Mouse (Mus musculus): ENCODE data around the gene Naxe. TPM values are rescaled to one million over a fixed set of nuclear protein-coding genes. Genes with fewer than 3 reads are reported as not detected.

The Naxe gene
- polyA plus RNA-seq, 1 experiment from 2014 or later = 157 TPM

Other genes with a start within 250 kb of the Naxe start
- gene Pear1, start 234.2 kb downstream of the Naxe start, polyA plus RNA-seq (2014; fragmentation: Nextera tagmentation; extraction: Ambion mirVana) = 3.6 and 9.1 TPM in 2 replicates
- gene Sh2d2a, start 211.7 kb downstream of the Naxe start, polyA plus RNA-seq (2014; fragmentation: Nextera tagmentation; extraction: Ambion mirVana) = not detected in 2 replicates
- gene Prcc, start 172.9 kb downstream of the Naxe start, polyA plus RNA-seq (2014; fragmentation: Nextera tagmentation; extraction: Ambion mirVana) = 16.0 and 16.9 TPM in 2 replicates
- gene Hdgf, start 152.2 kb downstream of the Naxe start, polyA plus RNA-seq (2014; fragmentation: Nextera tagmentation; extraction: Ambion mirVana) = 128 and 151 TPM in 2 replicates
- 53.5 and 58.9 TPM in 2 replicates for gene Mrpl24, start 139.0 kb downstream of the Naxe start, polyA plus RNA-seq (2014; fragmentation: Nextera tagmentation; extraction: Ambion mirVana)
- gene Isg20l2, start 128.2 kb downstream of the Naxe start, polyA plus RNA-seq (2014; fragmentation: Nextera tagmentation; extraction: Ambion mirVana) = 16.1 and 23.1 TPM in 2 replicates
- gene Rrnad1, start 127.8 kb downstream of the Naxe start, polyA plus RNA-seq (2014; fragmentation: Nextera tagmentation; extraction: Ambion mirVana) = 19.7 and 20.6 TPM in 2 replicates
- 45.5 and 103 TPM in 2 replicates for gene Crabp2, start 109.8 kb downstream of the Naxe start, polyA plus RNA-seq (2014; fragmentation: Nextera tagmentation; extraction: Ambion mirVana)
- gene Nes, start 87.4 kb downstream of the Naxe start, polyA plus RNA-seq (2014; fragmentation: Nextera tagmentation; extraction: Ambion mirVana) = 11.1 and 16.7 TPM in 2 replicates
- 79.5 and 107 TPM in 2 replicates for gene Bcan, start 58.3 kb downstream of the Naxe start, polyA plus RNA-seq (2014; fragmentation: Nextera tagmentation; extraction: Ambion mirVana)
- gene Hapln2, start 30.9 kb downstream of the Naxe start, polyA plus RNA-seq (2014; fragmentation: Nextera tagmentation; extraction: Ambion mirVana) = 0.39 and 0.76 TPM in 2 replicates
- 31.2 and 36.5 TPM in 2 replicates for gene Gpatch4, start 15.4 kb downstream of the Naxe start, polyA plus RNA-seq (2014; fragmentation: Nextera tagmentation; extraction: Ambion mirVana)
- not detected in 2 replicates for gene Ttc24, start 19.8 kb upstream of the Naxe start, polyA plus RNA-seq (2014; fragmentation: Nextera tagmentation; extraction: Ambion mirVana)
- gene Iqgap3, start 23.5 kb upstream of the Naxe start, polyA plus RNA-seq (2014; fragmentation: Nextera tagmentation; extraction: Ambion mirVana) = 1.2 and 2.5 TPM in 2 replicates
- 19.6 and 20.4 TPM in 2 replicates for gene Mef2d, start 83.9 kb upstream of the Naxe start, polyA plus RNA-seq (2014; fragmentation: Nextera tagmentation; extraction: Ambion mirVana)
- 0.51 and 0.85 TPM in 2 replicates for gene Rhbg, start 196.2 kb upstream of the Naxe start, polyA plus RNA-seq (2014; fragmentation: Nextera tagmentation; extraction: Ambion mirVana)
- gene Gm38392, start 228.7 kb upstream of the Naxe start, polyA plus RNA-seq (2014; fragmentation: Nextera tagmentation; extraction: Ambion mirVana) = 0.72 TPM in 1 of 2 replicates, not detected in the other
- gene Tsacc, start 238.5 kb upstream of the Naxe start, polyA plus RNA-seq (2014; fragmentation: Nextera tagmentation; extraction: Ambion mirVana) = 8.1 and 9.0 TPM in 2 replicates
- 427 and 462 TPM in 2 replicates for gene Cct3, start 238.6 kb upstream of the Naxe start, polyA plus RNA-seq (2014; fragmentation: Nextera tagmentation; extraction: Ambion mirVana)

All from neural tube, embryonic 14.5 days (tissue).